Mouse (Mus musculus): ENCODE results near the gene Ttc39a. TPM values are rescaled to one million over a fixed set of nuclear protein-coding genes. Genes with fewer than 3 reads are reported as not detected.

Ttc39a gene
- polyA plus RNA-seq, 1 experiment from 2014 or later, result 3.2 TPM

DNA sequence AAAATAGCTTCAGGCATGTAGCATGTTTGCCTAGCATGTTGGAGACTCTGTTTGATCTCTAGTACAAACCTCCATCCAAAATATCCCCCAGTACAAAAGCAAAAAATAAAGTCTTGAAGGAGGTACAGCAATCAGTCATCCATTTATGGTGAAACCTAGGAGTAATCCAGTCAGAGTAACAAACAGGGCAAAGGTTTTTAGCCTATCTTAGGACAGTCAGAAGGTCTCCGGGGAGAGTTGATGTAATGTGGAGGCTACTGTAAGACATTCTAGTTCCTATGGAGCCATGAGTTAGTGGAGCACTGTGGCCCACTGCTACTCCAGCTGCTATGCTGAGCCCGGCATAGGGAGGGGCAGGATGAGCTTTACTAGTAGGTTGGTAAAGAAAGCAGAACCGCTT lies 66.1 kb downstream of the Ttc39a start:
- H3K27me3 ChIP-seq, result no peaks in the 10 kb centered on the region
- no peaks in the 10 kb centered on the region for H3K9me3 ChIP-seq
- H3K36me3 ChIP-seq, result 0 out of 2 replicates have a peak, but pooled peaks cover 3% of the 10 kb centered on the region
- H3K27ac ChIP-seq (replicated peaks), result no peak overlapping the region
- no peak for ATAC-seq (ENCODE audit: low FRiP score, low read depth)
- no peak overlapping the region for H3K4me3 ChIP-seq
- H3K4me1 ChIP-seq (replicated peaks), result peaks cover 23% of the 10 kb centered on the region
- 92% methylated on average over 3 of the region's 3 CpGs for WGBS
- H3K9ac ChIP-seq, result no peak overlapping the region
- no peak overlapping the region for H3K4me2 ChIP-seq

DNA sequence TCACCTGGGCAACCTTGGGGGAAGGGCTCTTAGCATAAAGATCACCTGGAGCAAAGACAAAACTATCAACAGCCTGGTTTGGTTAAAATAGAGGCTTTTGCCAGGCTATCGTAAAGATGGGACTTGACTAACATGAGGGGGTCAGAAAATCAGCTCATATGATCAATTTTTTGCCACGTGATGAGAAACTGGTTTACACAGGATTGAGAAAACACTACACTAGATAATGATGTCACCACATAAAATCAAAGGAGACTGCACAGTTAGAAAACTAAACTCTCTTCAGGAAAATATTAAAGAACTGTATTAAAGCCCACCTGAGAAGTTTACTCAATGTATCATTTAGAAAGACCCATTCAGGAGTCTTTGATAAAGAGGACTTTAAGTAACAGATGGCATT lies 68.7 kb downstream of the Ttc39a start:
- no peak overlapping the region for H3K27ac ChIP-seq (replicated peaks)
- 0 out of 2 replicates have a peak, but pooled peaks cover 3% of the 10 kb centered on the region for H3K36me3 ChIP-seq
- peak overlapping the region; percentile 99 for H3K9ac ChIP-seq
- H3K4me2 ChIP-seq, result peak overlapping the region; percentile 63
- H3K9me3 ChIP-seq, result no peaks in the 10 kb centered on the region
- peak overlapping the region; percentile 89 for H3K4me3 ChIP-seq
- no peak for ATAC-seq (ENCODE audit: low FRiP score, low read depth)
- 48% methylated on average over 2 of the region's 2 CpGs for WGBS
- peaks cover 20% of the 10 kb centered on the region for H3K4me1 ChIP-seq (replicated peaks)
- H3K27me3 ChIP-seq, result no peaks in the 10 kb centered on the region

DNA sequence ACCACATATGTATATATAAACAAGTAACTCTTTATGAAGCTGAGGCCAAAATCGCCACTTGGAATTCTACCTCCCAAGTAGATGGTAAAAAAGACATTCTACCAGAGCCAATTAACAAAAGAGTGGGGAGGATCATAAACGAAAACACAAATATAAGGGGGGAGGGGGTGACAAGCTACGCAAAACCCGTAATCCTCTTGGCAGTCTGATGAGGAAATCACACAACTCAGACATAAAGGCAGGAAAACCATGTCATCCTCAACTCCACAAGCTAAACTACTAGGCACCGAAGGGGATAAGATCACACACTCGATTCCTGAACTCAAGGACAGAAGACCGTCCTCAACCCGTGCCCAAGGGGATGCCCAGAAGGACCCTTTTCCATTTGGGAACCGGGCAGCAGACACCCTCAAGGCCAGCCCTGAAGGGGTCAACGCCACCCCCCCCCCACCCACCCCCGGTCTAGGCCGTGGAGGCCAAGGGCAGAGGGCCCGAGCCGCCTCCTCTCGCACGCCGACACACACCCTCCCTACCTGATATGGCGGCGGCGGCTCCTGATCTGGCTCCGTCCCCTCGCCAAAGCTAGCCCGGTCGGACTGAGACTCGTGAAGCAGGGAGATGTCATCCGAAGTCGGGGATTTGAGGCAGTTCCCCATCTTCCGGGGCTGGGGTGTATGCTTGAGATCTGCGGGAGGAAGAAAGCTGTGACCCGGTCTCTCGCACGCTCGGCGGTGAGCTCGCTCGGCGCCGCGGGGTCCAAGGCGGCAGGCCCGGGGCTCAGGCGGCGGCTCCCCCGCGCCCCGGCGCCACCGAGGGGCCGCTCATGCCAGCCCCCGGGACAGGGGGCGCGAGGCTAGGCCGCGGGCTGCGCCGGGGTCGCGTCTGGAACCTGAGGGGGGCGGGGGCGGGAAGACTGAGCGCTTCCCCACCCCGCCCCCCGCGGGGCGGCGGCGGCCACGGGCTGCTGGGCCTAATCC lies 69.4 kb downstream of the Ttc39a start:
- under 1% methylated on average over 50 of the region's 68 CpGs for WGBS
- Histone ChIP-seq H3K4me3 (peak overlapping the region; percentile 89), H3K27ac (replicated peaks) (peak overlapping the region; percentile 93), H3K4me1 (replicated peaks) (peaks cover 19% of the 10 kb centered on the region), H3K9ac (peak overlapping the region; percentile 99), H3K9me3 (no peaks in the 10 kb centered on the region), H3K27me3 (no peaks in the 10 kb centered on the region), H3K4me2 (peak overlapping the region; percentile 63), H3K36me3 (0 out of 2 replicates have a peak, but pooled peaks cover 3% of the 10 kb centered on the region)
- peak; percentile 79 for ATAC-seq (ENCODE audit: low FRiP score, low read depth)

DNA sequence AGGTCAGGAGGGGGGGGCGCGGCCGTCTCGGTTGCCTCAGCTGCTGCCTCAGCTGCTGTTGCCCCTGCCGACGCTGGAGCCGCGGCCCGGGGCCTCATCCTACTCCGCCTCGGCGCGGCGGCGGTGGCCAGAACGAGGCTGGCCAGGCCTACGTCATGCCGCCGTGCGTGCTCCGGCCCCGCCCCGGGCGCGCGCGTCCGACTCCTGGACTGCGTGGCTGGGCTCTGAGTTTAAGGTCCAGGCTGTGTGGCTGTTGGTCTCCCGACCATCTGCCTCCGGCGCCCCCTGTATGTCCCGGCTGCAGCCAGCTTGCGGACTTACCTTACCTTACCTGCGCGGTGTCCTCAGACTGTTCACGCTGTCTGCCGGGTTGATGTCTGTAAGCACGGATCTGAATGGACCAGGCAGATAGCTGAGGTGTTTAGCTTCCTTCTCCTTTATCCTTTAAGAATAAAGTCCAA lies 70.2 kb downstream of the Ttc39a start:
- under 1% methylated on average over 29 of the region's 39 CpGs for WGBS

DNA sequence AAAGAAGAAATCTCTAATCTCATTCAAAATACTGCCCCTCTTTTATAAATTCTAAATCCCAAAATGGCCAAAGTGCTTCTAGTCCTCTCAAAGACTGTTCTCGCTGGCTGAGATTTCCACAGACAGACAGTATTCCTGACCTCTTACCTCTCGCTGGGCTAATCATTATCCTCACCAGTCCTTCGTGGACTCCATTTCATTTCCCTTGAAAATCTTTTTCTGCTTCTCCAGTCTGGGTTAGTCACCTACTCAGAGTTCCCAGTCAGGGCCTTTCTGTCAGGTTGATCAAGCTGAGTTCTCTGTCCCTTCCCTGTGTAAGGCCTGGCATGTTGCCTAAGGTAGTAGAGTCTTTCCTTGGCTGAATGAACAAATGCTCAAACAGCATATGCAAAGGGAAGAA lies 71.0 kb downstream of the Ttc39a start:
- Histone ChIP-seq H3K27ac (replicated peaks) (no peak overlapping the region), H3K4me2 (no peak overlapping the region), H3K36me3 (0 out of 2 replicates have a peak, but pooled peaks cover 3% of the 10 kb centered on the region), H3K27me3 (no peaks in the 10 kb centered on the region), H3K9ac (no peak overlapping the region), H3K4me3 (no peak overlapping the region), H3K9me3 (no peaks in the 10 kb centered on the region), H3K4me1 (replicated peaks) (peaks cover 19% of the 10 kb centered on the region)
- 92% methylated on average over 3 of the region's 3 CpGs for WGBS
- ATAC-seq (ENCODE audit: low FRiP score, low read depth), result no peak

More for the DNA sequence above, 70.2 kb downstream of the Ttc39a start:
- Histone ChIP-seq H3K36me3 (0 out of 2 replicates have a peak, but pooled peaks cover 3% of the 10 kb centered on the region), H3K4me2 (peak overlapping the region; percentile 63), H3K4me1 (replicated peaks) (peaks cover 19% of the 10 kb centered on the region), H3K9me3 (no peaks in the 10 kb centered on the region), H3K4me3 (peak overlapping the region; percentile 89), H3K9ac (peak overlapping the region; percentile 99), H3K27me3 (no peaks in the 10 kb centered on the region), H3K27ac (replicated peaks) (peak overlapping the region; percentile 93)
- peak; percentile 99 for ATAC-seq (ENCODE audit: low FRiP score, low read depth)

DNA sequence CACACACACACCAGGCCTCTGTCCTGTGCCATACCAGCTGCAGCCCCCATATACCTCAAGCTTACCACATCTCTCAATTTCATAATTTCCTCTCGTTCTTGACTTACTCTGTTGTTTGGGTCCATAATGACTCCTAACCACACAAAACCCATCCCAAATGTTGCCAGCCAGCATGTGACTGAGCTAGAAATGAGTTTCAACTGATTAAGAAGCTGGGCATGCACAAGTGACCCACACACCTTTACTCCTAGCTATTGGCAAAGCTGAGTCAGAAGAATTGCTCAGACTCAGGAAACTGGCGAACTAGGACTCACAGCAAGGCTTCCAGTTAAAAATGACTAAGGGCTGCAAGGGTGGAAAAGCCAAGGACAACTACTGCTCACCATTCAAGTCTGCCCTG lies 75.0 kb downstream of the Ttc39a start:
- H3K9me3 ChIP-seq, result no peaks in the 10 kb centered on the region

DNA sequence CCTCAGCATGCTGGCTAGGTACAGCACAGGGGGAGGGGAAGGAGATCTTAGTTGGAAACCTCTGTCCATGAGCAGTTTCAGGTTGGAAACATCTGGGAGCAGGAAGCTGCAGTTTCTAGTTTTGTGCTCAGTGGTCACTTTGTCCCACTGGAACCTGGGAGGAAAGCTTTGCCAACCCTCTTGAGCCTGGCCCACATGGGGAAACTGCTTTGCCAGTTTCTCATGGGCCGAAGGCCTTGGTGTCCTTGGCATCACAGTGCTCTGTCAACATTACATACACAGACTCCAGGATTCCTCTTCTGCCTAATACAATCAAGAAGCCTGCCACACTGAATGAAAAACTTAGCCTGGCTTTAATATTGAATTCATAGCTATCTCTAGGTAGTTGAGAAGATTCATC lies 76.3 kb downstream of the Ttc39a start:
- no peaks in the 10 kb centered on the region for H3K9me3 ChIP-seq
- H3K27ac ChIP-seq (replicated peaks), result no peak overlapping the region
- no peak overlapping the region for H3K9ac ChIP-seq
- no peak overlapping the region for H3K4me3 ChIP-seq
- WGBS, result 91% methylated on average over 1 of the region's 1 CpGs
- H3K36me3 ChIP-seq, result no peaks in the 10 kb centered on the region
- H3K27me3 ChIP-seq, result no peaks in the 10 kb centered on the region
- no peak for ATAC-seq (ENCODE audit: low FRiP score, low read depth)
- H3K4me1 ChIP-seq (replicated peaks), result no peaks in the 10 kb centered on the region
- no peak overlapping the region for H3K4me2 ChIP-seq

More for the DNA sequence above, 75.0 kb downstream of the Ttc39a start:
- no peaks in the 10 kb centered on the region for H3K36me3 ChIP-seq
- H3K4me2 ChIP-seq, result no peak overlapping the region
- H3K27me3 ChIP-seq, result no peaks in the 10 kb centered on the region
- H3K27ac ChIP-seq (replicated peaks), result no peak overlapping the region
- no peak overlapping the region for H3K4me3 ChIP-seq
- ATAC-seq (ENCODE audit: low FRiP score, low read depth), result no peak
- no peak overlapping the region for H3K9ac ChIP-seq
- WGBS, result 84% methylated on average over 2 of the region's 2 CpGs
- no peaks in the 10 kb centered on the region for H3K4me1 ChIP-seq (replicated peaks)

DNA sequence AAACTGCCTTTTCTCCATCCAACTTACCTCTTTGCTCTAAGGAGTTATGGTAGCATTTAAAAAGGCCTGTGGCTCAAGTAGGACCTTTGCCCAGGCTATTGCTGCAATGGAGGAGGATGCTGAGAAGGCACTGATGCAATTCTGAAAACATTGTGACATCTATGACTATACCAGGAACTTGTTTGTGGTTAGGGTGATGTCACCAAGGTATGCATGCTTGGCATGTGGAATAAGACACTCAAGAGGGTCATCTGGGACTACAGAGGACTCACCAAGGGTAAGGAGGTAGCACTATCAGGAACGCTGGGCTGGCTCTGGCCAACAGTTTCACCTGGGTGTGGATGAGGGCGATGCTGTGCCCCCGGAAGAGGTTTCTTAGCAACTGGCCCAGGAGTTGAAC lies 78.2 kb downstream of the Ttc39a start, which contains the start of gene Rnf11:
TSS of gene Rnf11 (minus strand) at position 108 of the 400 bp plus-strand sequence.
- 89% methylated on average over 3 of the region's 3 CpGs for WGBS
- Histone ChIP-seq H3K9me3 (no peaks in the 10 kb centered on the region), H3K4me1 (replicated peaks) (no peaks in the 10 kb centered on the region), H3K27me3 (no peaks in the 10 kb centered on the region), H3K36me3 (no peaks in the 10 kb centered on the region), H3K27ac (replicated peaks) (no peak within 1 kb of the TSS), H3K4me2 (no peak within 1 kb of the TSS), H3K4me3 (no peak within 1 kb of the TSS), H3K9ac (no peak within 1 kb of the TSS)
- no peak for ATAC-seq (ENCODE audit: low FRiP score, low read depth)

DNA sequence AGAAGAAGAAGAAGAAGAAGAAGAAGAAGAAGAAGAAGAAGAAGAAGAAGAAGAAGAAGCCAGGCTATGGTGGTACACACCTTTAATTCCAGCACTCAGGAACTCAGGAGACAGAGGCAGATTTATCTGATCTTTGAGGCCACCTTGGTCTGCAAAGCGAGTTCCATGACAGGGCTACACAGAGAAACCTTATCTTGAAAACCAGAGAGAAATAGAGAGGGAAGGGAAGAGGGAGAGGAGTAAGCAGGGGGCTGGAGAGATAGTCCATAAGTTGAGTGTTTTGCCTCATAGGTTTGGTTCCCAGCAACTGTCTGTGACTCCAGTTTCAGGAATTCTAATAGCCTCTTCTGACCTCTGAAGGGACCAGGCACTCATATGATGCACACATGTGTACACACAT lies 82.4 kb downstream of the Ttc39a start:
- H3K27ac ChIP-seq (replicated peaks), result no peak overlapping the region
- H3K9me3 ChIP-seq, result no peaks in the 10 kb centered on the region
- H3K4me1 ChIP-seq (replicated peaks), result no peaks in the 10 kb centered on the region
- no peaks in the 10 kb centered on the region for H3K36me3 ChIP-seq
- no peak overlapping the region for H3K4me2 ChIP-seq
- no peak overlapping the region for H3K4me3 ChIP-seq
- 73% methylated on average over 1 of the region's 1 CpGs for WGBS
- ATAC-seq (ENCODE audit: low FRiP score, low read depth), result no peak
- no peak overlapping the region for H3K9ac ChIP-seq
- no peaks in the 10 kb centered on the region for H3K27me3 ChIP-seq

DNA sequence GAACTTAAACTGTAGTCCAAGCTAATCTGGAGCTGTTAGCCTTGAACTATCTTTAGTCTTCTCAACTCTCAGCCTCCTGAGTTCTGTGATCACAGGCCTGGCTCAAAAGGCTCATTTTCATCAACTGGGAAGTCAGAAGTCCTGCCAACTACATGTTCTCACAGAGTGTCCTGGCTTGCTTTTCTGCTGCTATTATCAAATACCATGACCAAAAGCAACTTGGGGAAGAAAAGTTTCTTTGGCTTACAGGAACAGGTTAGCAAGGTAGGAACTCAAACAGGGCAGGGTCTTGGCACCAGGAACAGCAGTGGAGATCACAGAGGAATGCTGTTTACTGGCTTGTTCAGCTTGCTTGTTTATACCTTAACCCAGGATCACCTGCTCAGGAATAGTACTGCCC lies 87.2 kb downstream of the Ttc39a start:
- no peak for ATAC-seq (ENCODE audit: low FRiP score, low read depth)
- H3K27me3 ChIP-seq, result no peaks in the 10 kb centered on the region
- H3K36me3 ChIP-seq, result no peaks in the 10 kb centered on the region
- no peaks in the 10 kb centered on the region for H3K9me3 ChIP-seq
- no peak overlapping the region for H3K4me3 ChIP-seq
- no peaks in the 10 kb centered on the region for H3K4me1 ChIP-seq (replicated peaks)
- no peak overlapping the region for H3K4me2 ChIP-seq
- H3K9ac ChIP-seq, result no peak overlapping the region
- no peak overlapping the region for H3K27ac ChIP-seq (replicated peaks)

All from hindbrain, embryonic 15.5 days (tissue).